ENCODE assay signal across 8 mouse cellular contexts in the genomic region with DNA sequence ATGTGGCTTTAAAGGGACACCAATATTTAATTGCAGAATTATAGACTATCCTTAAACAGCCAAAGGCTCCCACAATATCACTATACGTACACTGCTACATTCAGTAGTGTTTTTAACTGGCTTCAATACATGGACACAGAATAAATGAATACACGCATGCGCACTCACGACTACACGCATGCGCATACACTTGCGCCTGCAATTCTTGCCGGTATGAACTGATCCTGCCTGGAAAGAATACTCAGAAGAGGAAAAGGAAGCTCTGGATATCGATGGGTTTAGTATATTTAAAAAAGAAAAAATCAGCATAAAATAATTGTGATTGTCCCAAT.
DNase-seq lines count a peak whose midpoint lies in the region; ATAC-seq and TF ChIP-seq lines count a peak whose summit lies in the region.

No protein-coding gene starts in this region.

- H3K27me3 ChIP-seq in neural tube, embryonic 12.5 days (replicated peaks), result peaks cover 28% of the 10 kb centered on the region
- no peaks in the 10 kb centered on the region for H3K27me3 ChIP-seq in hindbrain, embryonic 16.5 days (replicated peaks; ENCODE audit: control insufficient read depth, insufficient read depth, low read length)
- no peaks in the 10 kb centered on the region for H3K27me3 ChIP-seq in limb, embryonic 14.5 days (ENCODE audit: control insufficient read depth, insufficient read depth, low read length)
- H3K27me3 ChIP-seq in lung, postnatal 0 days (replicated peaks; ENCODE audit: insufficient read depth, low read length), result no peaks in the 10 kb centered on the region

- 79% methylated on average over 9 of the region's 9 CpGs for WGBS in neural tube, embryonic 12.5 days
- 63% methylated on average over 9 of the region's 9 CpGs for WGBS in hindbrain, embryonic 16.5 days
- 71% methylated on average over 9 of the region's 9 CpGs for WGBS in limb, embryonic 14.5 days
- 92% methylated on average over 9 of the region's 9 CpGs for whole genome bisulfite sequencing in lung, postnatal 0 days

- TF ChIP-seq EP300 in lung, postnatal 0 days (IDR thresholded peaks at IDR 0.05), result no peak

- no peaks in the 10 kb centered on the region for H3K36me3 ChIP-seq in neural tube, embryonic 12.5 days
- no peaks in the 10 kb centered on the region for H3K36me3 ChIP-seq in hindbrain, embryonic 16.5 days (ENCODE audit: control insufficient read depth, insufficient read depth, low read length)
- H3K36me3 ChIP-seq in limb, embryonic 14.5 days (ENCODE audit: control insufficient read depth, insufficient read depth, low read length), result no peaks in the 10 kb centered on the region
- no peaks in the 10 kb centered on the region for H3K36me3 ChIP-seq in lung, postnatal 0 days (ENCODE audit: insufficient read depth, low read length)

- H3K27ac ChIP-seq in neural tube, embryonic 12.5 days, result no peak overlapping the region
- H3K27ac ChIP-seq in hindbrain, embryonic 16.5 days (ENCODE audit: low read depth, low read length), result peak overlapping the region; percentile 75
- no peak overlapping the region for H3K27ac ChIP-seq in limb, embryonic 14.5 days (replicated peaks; ENCODE audit: low read depth, low read length)
- no peak overlapping the region for H3K27ac ChIP-seq in lung, postnatal 0 days (ENCODE audit: low read length)

- no peak for DNase-seq in neural tube, embryonic 10.5 days (ENCODE audit: extremely low spot score, low spot score)
- DNase-seq in limb, embryonic 14.5 days (ENCODE audit: low spot score), result no peak
- DNase-seq in right cerebral cortex, postnatal 4 days, result peak; percentile 90
- no peak for DNase-seq in heart, postnatal 4 days
- DNase-seq in lung, postnatal 0 days (ENCODE audit: low spot score), result no peak
- no peak for DNase-seq in spleen, postnatal 10 days (ENCODE audit: low spot score in 2 of 2)

- H3K9me3 ChIP-seq in neural tube, embryonic 12.5 days, result no peaks in the 10 kb centered on the region
- H3K9me3 ChIP-seq in hindbrain, embryonic 16.5 days (ENCODE audit: control insufficient read depth, low read length), result no peaks in the 10 kb centered on the region
- no peaks in the 10 kb centered on the region for H3K9me3 ChIP-seq in limb, embryonic 14.5 days (ENCODE audit: control insufficient read depth, low read length)
- no peaks in the 10 kb centered on the region for H3K9me3 ChIP-seq in lung, postnatal 0 days (ENCODE audit: low read length)

- TF ChIP-seq POLR2A in limb, embryonic 14.5 days (IDR thresholded peaks at IDR 0.05; ENCODE audit: borderline replicate concordance, extremely low read depth, insufficient read depth, insufficient read length), result no peak

- no peak overlapping the region for H3K4me3 ChIP-seq in neural tube, embryonic 12.5 days
- no peak overlapping the region for H3K4me3 ChIP-seq in hindbrain, embryonic 16.5 days (ENCODE audit: low read length)
- H3K4me3 ChIP-seq in limb, embryonic 14.5 days (replicated peaks; ENCODE audit: low read length), result no peak overlapping the region
- no peak overlapping the region for H3K4me3 ChIP-seq in lung, postnatal 0 days (ENCODE audit: low read depth, low read length)

- no peak for TF ChIP-seq CTCF in lung, postnatal 0 days (IDR thresholded peaks at IDR 0.05)

- ATAC-seq in neural tube, embryonic 12.5 days (ENCODE audit: low FRiP score, low read depth), result no peak
- ATAC-seq in hindbrain, embryonic 16.5 days, result peak; percentile 66
- ATAC-seq in limb, embryonic 14.5 days (ENCODE audit: low FRiP score, low read depth), result no peak
- no peak for ATAC-seq in lung, postnatal 0 days

- H3K4me2 ChIP-seq in neural tube, embryonic 12.5 days (replicated peaks), result peak overlapping the region; percentile 34
- H3K4me2 ChIP-seq in hindbrain, embryonic 16.5 days (ENCODE audit: low read length), result peak overlapping the region; percentile 49
- H3K4me2 ChIP-seq in limb, embryonic 14.5 days (replicated peaks; ENCODE audit: low read depth, low read length, severe bottlenecking), result 0 out of 2 replicates have a peak overlapping the region, but pooled peaks have one; percentile 22
- H3K4me2 ChIP-seq in lung, postnatal 0 days (replicated peaks; ENCODE audit: low read depth, low read length), result no peak overlapping the region

- no peak overlapping the region for H3K9ac ChIP-seq in neural tube, embryonic 12.5 days
- peak overlapping the region; percentile 44; the same call in 1 of the 2 replicates for H3K9ac ChIP-seq in hindbrain, embryonic 16.5 days (ENCODE audit: low read depth, low read length)
- H3K9ac ChIP-seq in limb, embryonic 14.5 days (ENCODE audit: low read depth, low read length, severe bottlenecking), result no peak overlapping the region
- H3K9ac ChIP-seq in lung, postnatal 0 days (replicated peaks; ENCODE audit: low read depth), result no peak overlapping the region

- peaks cover 14% of the 10 kb centered on the region for H3K4me1 ChIP-seq in neural tube, embryonic 12.5 days
- peaks cover 10% of the 10 kb centered on the region for H3K4me1 ChIP-seq in hindbrain, embryonic 16.5 days (ENCODE audit: control insufficient read depth, insufficient read depth, low read depth, low read length)
- peaks cover 46% of the 10 kb centered on the region for H3K4me1 ChIP-seq in limb, embryonic 14.5 days (ENCODE audit: control insufficient read depth, insufficient read depth, low read length)
- H3K4me1 ChIP-seq in lung, postnatal 0 days (ENCODE audit: insufficient read depth, low read depth, low read length), result no peaks in the 10 kb centered on the region
